Mouse (Mus musculus) lung, postnatal 0 days (tissue): ENCODE data around the gene Tubal3.
A peak's percentile ranks its signal among the peaks of the same experiment; 100 is the strongest.

ENCODE experiments used
- CTCF ChIP-seq: IDR thresholded peaks from 2 replicates; pipeline ENCODE4 v1.5.1; 2016; ENCODE audit warnings: antibody characterized with exemption, mild to moderate bottlenecking
- EP300 ChIP-seq: IDR thresholded peaks from 2 replicates; pipeline ENCODE4 v1.6.1; 2016; ENCODE audit warnings: antibody characterized with exemption, mild to moderate bottlenecking, control low read depth

- TF ChIP-seq CTCF (peak; percentile 30; the same call in 1 of the 2 replicates), EP300 (0 out of 2 replicates have a peak, but pooled peaks have one; percentile 16)
Measured at GRCm38 (mm10) chr13:3893126-3893734, 24.8 kb upstream of the Tubal3 start.
